Mouse (Mus musculus) left cerebral cortex, postnatal 10 days (tissue): ENCODE results near the gene Phf23. TPM values are rescaled to one million over a fixed set of nuclear protein-coding genes. Genes with fewer than 3 reads are reported as not detected.
A peak's percentile ranks its signal among the peaks of the same experiment; 100 is the strongest.
"Not testable (repeated sequence)": the region's sequence is repeated elsewhere in the genome, so short reads cannot be mapped to it uniquely, and the experiment has no call there.

ENCODE experiments used
- DNase-seq, 2 experiments: peaks; one replicate each; pipeline ENCODE4 v3.0.0; 2021 to 2022; ENCODE audit warnings: low spot score in 2 of 2, mixed read lengths in 1 of 2; ENCODE audit errors: extremely low spot score in 1 of 2
- intact Hi-C: fragments of 180-260 bp; cut with DNase I; formaldehyde crosslinking; loops from one replicate; pipeline ENCODE4 v1.15.1; 2025
- total RNA-seq, 2 experiments: library from RNA; stranded (reverse); gene quantifications; 2 replicates each; pipeline ENCODE4 v1.2.3; 2021

Gene Phf23
- 10 to 100 TPM; 35.2 to 38.6 TPM for total RNA-seq

GRCm38 (mm10) chr11:69995391-69995960 lies at the start of gene Phf23:
Phf23 (plus strand) TSS chr11:69995777.
- intact Hi-C loops = no loop called here
- DNase-seq = peak; percentile 96 to 98

- DNase-seq = no peak
- intact Hi-C loops = no loop called here
Observed at GRCm38 (mm10) chr11:69945997-69946891, 49.3 kb upstream of the Phf23 start.

- DNase-seq = peak in 1 of 2 experiments; percentile 47
- intact Hi-C loops = loop anchor here (2.0 kb wide), 1 partner anchor 13 kb away; the partner anchor contains the start of gene Ybx2
Observed at GRCm38 (mm10) chr11:69947337-69948065, 48.1 kb upstream of the Phf23 start.

- intact Hi-C loops = loop anchor here (2.0 kb wide), 1 partner anchor 13 kb away; the partner anchor contains the start of gene Ybx2
- peak; percentile 61 to 91 for DNase-seq
Observed at GRCm38 (mm10) chr11:69948066-69948762, 47.4 kb upstream of the Phf23 start, which contains the start of gene Slc2a4. Slc2a4 (minus strand) TSS chr11:69948188.

GRCm38 (mm10) chr11:69948763-69949150 lies 46.8 kb upstream of the Phf23 start:
- peak; percentile 66 to 85 for DNase-seq
- intact Hi-C loops = loop anchor here (2.0 kb wide), 1 partner anchor 14 kb away; the partner anchor contains the start of gene Ybx2

GRCm38 (mm10) chr11:69950807-69951459 lies 44.6 kb upstream of the Phf23 start:
- DNase-seq = no peak
- intact Hi-C loops = no loop called here

GRCm38 (mm10) chr11:69952274-69952673 lies 43.3 kb upstream of the Phf23 start:
- no peak for DNase-seq
- intact Hi-C loops = no loop called here

GRCm38 (mm10) chr11:69953267-69953915 lies 42.2 kb upstream of the Phf23 start:
- intact Hi-C loops = no loop called here

GRCm38 (mm10) chr11:69955618-69956017 lies 40.0 kb upstream of the Phf23 start:
- DNase-seq, intact Hi-C loops: not testable (repeated sequence)

More at GRCm38 (mm10) chr11:69953267-69953915, 42.2 kb upstream of the Phf23 start:
- no peak for DNase-seq

- DNase-seq = no peak
- intact Hi-C loops = no loop called here
Observed at GRCm38 (mm10) chr11:69956218-69956617, 39.4 kb upstream of the Phf23 start.

GRCm38 (mm10) chr11:69960616-69961015 lies 35.0 kb upstream of the Phf23 start:
- DNase-seq = no peak
- intact Hi-C loops = no loop called here

- DNase-seq = no peak
- intact Hi-C loops = no loop called here
Observed at GRCm38 (mm10) chr11:69961841-69962240, 33.7 kb upstream of the Phf23 start.

- intact Hi-C loops = no loop called here
- no peak for DNase-seq
Observed at GRCm38 (mm10) chr11:69964650-69965270, 30.8 kb upstream of the Phf23 start, which contains the start of gene Cldn7. Cldn7 (plus strand) TSS chr11:69964779.

- no peak for DNase-seq
- intact Hi-C loops = no loop called here
Observed at GRCm38 (mm10) chr11:69965271-69966005, 30.1 kb upstream of the Phf23 start.

- intact Hi-C loops = no loop called here
- no peak for DNase-seq
Observed at GRCm38 (mm10) chr11:69966006-69966859, 29.3 kb upstream of the Phf23 start.
